Mouse (Mus musculus): Measurements from ENCODE around the gene Il12a. TPM values are rescaled to one million over a fixed set of nuclear protein-coding genes. Genes with fewer than 3 reads are reported as not detected.

The Il12a gene
- not detected in 2 replicates for polyA plus RNA-seq (2012; ENCODE audit: insufficient read depth, insufficient read length, low replicate concordance, missing spikeins)

GRCm38 (mm10) chr3:68690344-68690743 lies at the start of gene Il12a:
Gene Il12a, plus strand, starts transcription at chr3:68690644.
- Histone ChIP-seq H3K4me3 (ENCODE audit: insufficient read depth, low read depth, low read length) (no peak within 1 kb of the TSS), H3K4me1 (ENCODE audit: control insufficient read depth, insufficient read depth, low read length) (peaks cover 24% of the 10 kb centered on the region), H3K27ac (ENCODE audit: insufficient read depth, low read depth, low read length) (no peak within 1 kb of the TSS)
- TF ChIP-seq POLR2A (IDR thresholded peaks at IDR 0.05; ENCODE audit: insufficient read depth, low read depth, low read length) (no peak), CTCF (IDR thresholded peaks at IDR 0.05; ENCODE audit: insufficient read depth, low read depth, low read length) (no peak)
- 92% methylated on average over 4 of the region's 4 CpGs for WGBS

- no peak overlapping the region for H3K4me3 ChIP-seq (ENCODE audit: insufficient read depth, low read depth, low read length)
- WGBS, result 90% methylated on average over 7 of the region's 7 CpGs
- H3K4me1 ChIP-seq (ENCODE audit: control insufficient read depth, insufficient read depth, low read length), result no peaks in the 10 kb centered on the region
- H3K27ac ChIP-seq (ENCODE audit: insufficient read depth, low read depth, low read length), result no peak overlapping the region
- TF ChIP-seq POLR2A (IDR thresholded peaks at IDR 0.05; ENCODE audit: insufficient read depth, low read depth, low read length) (no peak), CTCF (IDR thresholded peaks at IDR 0.05; ENCODE audit: insufficient read depth, low read depth, low read length) (no peak)
Measured at GRCm38 (mm10) chr3:68642935-68643334, 47.5 kb upstream of the Il12a start.

- H3K4me1 ChIP-seq (ENCODE audit: control insufficient read depth, insufficient read depth, low read length), result no peaks in the 10 kb centered on the region
- no peak overlapping the region for H3K4me3 ChIP-seq (ENCODE audit: insufficient read depth, low read depth, low read length)
- TF ChIP-seq CTCF (IDR thresholded peaks at IDR 0.05; ENCODE audit: insufficient read depth, low read depth, low read length), result no peak
- no peak for TF ChIP-seq POLR2A (IDR thresholded peaks at IDR 0.05; ENCODE audit: insufficient read depth, low read depth, low read length)
- 86% methylated on average over 6 of the region's 6 CpGs for WGBS
- H3K27ac ChIP-seq (ENCODE audit: insufficient read depth, low read depth, low read length), result no peak overlapping the region
Measured at GRCm38 (mm10) chr3:68646387-68647130, 43.9 kb upstream of the Il12a start.

- TF ChIP-seq CTCF (IDR thresholded peaks at IDR 0.05; ENCODE audit: insufficient read depth, low read depth, low read length) (no peak), POLR2A (IDR thresholded peaks at IDR 0.05; ENCODE audit: insufficient read depth, low read depth, low read length) (no peak)
- 97% methylated on average over 3 of the region's 3 CpGs for WGBS
- Histone ChIP-seq H3K27ac (ENCODE audit: insufficient read depth, low read depth, low read length) (no peak overlapping the region), H3K4me1 (ENCODE audit: control insufficient read depth, insufficient read depth, low read length) (no peaks in the 10 kb centered on the region), H3K4me3 (ENCODE audit: insufficient read depth, low read depth, low read length) (no peak overlapping the region)
Measured at GRCm38 (mm10) chr3:68647282-68647681, 43.2 kb upstream of the Il12a start.

GRCm38 (mm10) chr3:68650251-68650650 lies 40.2 kb upstream of the Il12a start:
- Histone ChIP-seq H3K4me3 (ENCODE audit: insufficient read depth, low read depth, low read length) (no peak overlapping the region), H3K27ac (ENCODE audit: insufficient read depth, low read depth, low read length) (no peak overlapping the region), H3K4me1 (ENCODE audit: control insufficient read depth, insufficient read depth, low read length) (no peaks in the 10 kb centered on the region)
- no peak for TF ChIP-seq CTCF (IDR thresholded peaks at IDR 0.05; ENCODE audit: insufficient read depth, low read depth, low read length)
- no peak for TF ChIP-seq POLR2A (IDR thresholded peaks at IDR 0.05; ENCODE audit: insufficient read depth, low read depth, low read length)
- 91% methylated on average over 3 of the region's 3 CpGs for WGBS

GRCm38 (mm10) chr3:68656607-68657352 lies 33.7 kb upstream of the Il12a start:
- Histone ChIP-seq H3K4me1 (ENCODE audit: control insufficient read depth, insufficient read depth, low read length) (0 out of 2 replicates have a peak, but pooled peaks cover 3% of the 10 kb centered on the region), H3K4me3 (ENCODE audit: insufficient read depth, low read depth, low read length) (no peak overlapping the region), H3K27ac (ENCODE audit: insufficient read depth, low read depth, low read length) (no peak overlapping the region)
- WGBS, result 84% methylated on average over 4 of the region's 4 CpGs
- TF ChIP-seq POLR2A (IDR thresholded peaks at IDR 0.05; ENCODE audit: insufficient read depth, low read depth, low read length) (no peak), CTCF (IDR thresholded peaks at IDR 0.05; ENCODE audit: insufficient read depth, low read depth, low read length) (no peak)

GRCm38 (mm10) chr3:68657589-68658245 lies 32.7 kb upstream of the Il12a start:
- TF ChIP-seq CTCF (IDR thresholded peaks at IDR 0.05; ENCODE audit: insufficient read depth, low read depth, low read length), result no peak
- no peak for TF ChIP-seq POLR2A (IDR thresholded peaks at IDR 0.05; ENCODE audit: insufficient read depth, low read depth, low read length)
- Histone ChIP-seq H3K4me1 (ENCODE audit: control insufficient read depth, insufficient read depth, low read length) (0 out of 2 replicates have a peak, but pooled peaks cover 3% of the 10 kb centered on the region), H3K27ac (ENCODE audit: insufficient read depth, low read depth, low read length) (no peak overlapping the region), H3K4me3 (ENCODE audit: insufficient read depth, low read depth, low read length) (no peak overlapping the region)
- 39% methylated on average over 9 of the region's 9 CpGs for WGBS

GRCm38 (mm10) chr3:68659996-68660395 lies 30.4 kb upstream of the Il12a start:
- WGBS, result 99% methylated on average over 6 of the region's 6 CpGs

More at GRCm38 (mm10) chr3:68659996-68660395, 30.4 kb upstream of the Il12a start:
- no peak overlapping the region for H3K4me3 ChIP-seq (ENCODE audit: insufficient read depth, low read depth, low read length)
- H3K27ac ChIP-seq (ENCODE audit: insufficient read depth, low read depth, low read length), result no peak overlapping the region
- 0 out of 2 replicates have a peak, but pooled peaks cover 3% of the 10 kb centered on the region for H3K4me1 ChIP-seq (ENCODE audit: control insufficient read depth, insufficient read depth, low read length)
- no peak for TF ChIP-seq CTCF (IDR thresholded peaks at IDR 0.05; ENCODE audit: insufficient read depth, low read depth, low read length)
- no peak for TF ChIP-seq POLR2A (IDR thresholded peaks at IDR 0.05; ENCODE audit: insufficient read depth, low read depth, low read length)
